Mouse (Mus musculus): ENCODE measurements around the gene Urb2.
"Not testable (repeated sequence)": the region's sequence is repeated elsewhere in the genome, so short reads cannot be mapped to it uniquely, and the experiment has no call there.

Urb2 gene

GRCm38 (mm10) chr8:124014751-124015150 lies 6.6 kb upstream of the Urb2 start:
- DNase-seq (ENCODE audit: low spot score) = no peak

- DNase-seq (ENCODE audit: low spot score) = no peak
Observed at GRCm38 (mm10) chr8:124019782-124020181, 1.5 kb upstream of the Urb2 start.

GRCm38 (mm10) chr8:124020439-124021236 lies 670 bp upstream of the Urb2 start:
- DNase-seq (ENCODE audit: low spot score) = peak; percentile 80

- not testable (repeated sequence) for DNase-seq (ENCODE audit: low spot score)
Observed at GRCm38 (mm10) chr8:124026265-124026664, 5.0 kb downstream of the Urb2 start.

GRCm38 (mm10) chr8:124027831-124028230 lies 6.5 kb downstream of the Urb2 start:
- no peak for DNase-seq (ENCODE audit: low spot score)

GRCm38 (mm10) chr8:124033400-124033799 lies 12.1 kb downstream of the Urb2 start:
- DNase-seq (ENCODE audit: low spot score) = no peak

- no peak for DNase-seq (ENCODE audit: low spot score)
Observed at GRCm38 (mm10) chr8:124038121-124038520, 16.8 kb downstream of the Urb2 start.

GRCm38 (mm10) chr8:124039351-124039750 lies 18.0 kb downstream of the Urb2 start:
- DNase-seq (ENCODE audit: low spot score) = no peak

GRCm38 (mm10) chr8:124042201-124042600 lies 20.9 kb downstream of the Urb2 start:
- no peak for DNase-seq (ENCODE audit: low spot score)

- no peak for DNase-seq (ENCODE audit: low spot score)
Observed at GRCm38 (mm10) chr8:124044421-124044820, 23.1 kb downstream of the Urb2 start.

GRCm38 (mm10) chr8:124044931-124045330 lies 23.6 kb downstream of the Urb2 start:
- DNase-seq (ENCODE audit: low spot score) = no peak

GRCm38 (mm10) chr8:124045856-124046255 lies 24.5 kb downstream of the Urb2 start:
- no peak for DNase-seq (ENCODE audit: low spot score)

- DNase-seq (ENCODE audit: low spot score) = no peak
Observed at GRCm38 (mm10) chr8:124052110-124052509, 30.8 kb downstream of the Urb2 start.

GRCm38 (mm10) chr8:124052568-124052967 lies 31.3 kb downstream of the Urb2 start:
- DNase-seq (ENCODE audit: low spot score) = no peak

- no peak for DNase-seq (ENCODE audit: low spot score)
Observed at GRCm38 (mm10) chr8:124056832-124057655, 35.7 kb downstream of the Urb2 start.

- DNase-seq (ENCODE audit: low spot score) = no peak
Observed at GRCm38 (mm10) chr8:124066325-124067058, 45.2 kb downstream of the Urb2 start.

GRCm38 (mm10) chr8:124067059-124067750 lies 45.9 kb downstream of the Urb2 start:
- no peak for DNase-seq (ENCODE audit: low spot score)

- no peak for DNase-seq (ENCODE audit: low spot score)
Observed at GRCm38 (mm10) chr8:124070363-124071324, 49.3 kb downstream of the Urb2 start.

GRCm38 (mm10) chr8:124075977-124076376 lies 54.7 kb downstream of the Urb2 start:
- no peak for DNase-seq (ENCODE audit: low spot score)

GRCm38 (mm10) chr8:124076416-124076815 lies 55.1 kb downstream of the Urb2 start:
- no peak for DNase-seq (ENCODE audit: low spot score)

- DNase-seq (ENCODE audit: low spot score) = no peak
Observed at GRCm38 (mm10) chr8:124077377-124077776, 56.1 kb downstream of the Urb2 start.
